Mouse (Mus musculus) kidney, postnatal 4 days (tissue): ENCODE data around the gene Ddx55.

ENCODE experiments used
- DNase-seq, 2 experiments: peaks; one replicate each; pipeline ENCODE4 v3.0.0; 2021; ENCODE audit warnings: mixed read lengths in 2 of 2

The Ddx55 gene

DNA sequence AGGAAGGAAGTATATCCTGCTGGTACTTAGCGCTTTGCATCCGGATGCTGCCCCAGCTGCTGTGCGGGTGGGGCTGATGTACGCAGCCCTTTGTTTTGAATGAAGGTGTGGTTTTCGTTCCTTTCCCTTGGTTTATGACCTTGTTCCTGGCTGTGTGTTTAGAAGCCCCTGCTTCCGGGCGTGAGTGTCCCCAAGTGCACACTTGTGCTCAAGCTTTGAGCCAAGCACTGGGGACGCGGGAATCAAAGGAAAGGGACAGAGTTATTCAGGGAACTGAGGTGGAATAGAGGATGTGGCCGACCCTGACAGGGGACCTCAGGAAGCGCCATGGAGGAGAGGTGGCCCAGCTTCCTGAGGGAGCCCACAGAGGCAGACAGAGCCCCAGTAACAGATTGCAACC, 62.0 kb downstream of the Ddx55 start:
- DNase-seq, result peak; percentile 31 to 49

DNA sequence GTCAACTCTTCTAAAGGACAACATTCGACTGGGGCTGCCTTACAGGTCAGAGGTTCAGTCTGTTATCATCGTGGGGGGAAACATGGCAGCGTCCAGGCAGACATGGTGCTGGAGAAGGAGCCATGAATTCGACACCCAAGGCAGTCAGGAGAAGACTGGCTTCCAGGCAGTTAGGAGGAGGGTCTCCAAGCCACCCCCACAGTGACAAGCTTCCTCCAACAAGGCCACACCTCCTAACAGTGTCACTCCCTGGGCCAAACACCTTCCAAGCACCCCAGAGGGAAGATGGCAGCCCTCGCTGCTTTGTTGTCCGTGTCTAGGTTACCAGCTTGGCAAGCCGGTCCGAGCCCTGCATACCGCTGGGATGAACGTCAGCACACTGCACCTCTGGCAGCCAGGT, 66.0 kb downstream of the Ddx55 start:
- DNase-seq, result no peak
